Mouse (Mus musculus) bone marrow macrophage, adult 2 months (primary cell): ENCODE results near the gene Gm47841. TPM values are rescaled to one million over a fixed set of nuclear protein-coding genes. Genes with fewer than 3 reads are reported as not detected.
A peak's percentile ranks its signal among the peaks of the same experiment; 100 is the strongest.

Experiments
- H3K27ac ChIP-seq: 2 replicates; pipeline ENCODE4 v1.5.1; 2012; ENCODE audit warnings: low read depth, low read length; ENCODE audit not compliant: insufficient read depth
- H3K4me1 ChIP-seq: 2 replicates; pipeline ENCODE4 v1.6.1; 2012; ENCODE audit warnings: low read length; ENCODE audit not compliant: control insufficient read depth, insufficient read depth
- H3K4me3 ChIP-seq: 2 replicates; pipeline ENCODE4 v1.5.1; 2012; ENCODE audit warnings: mild to moderate bottlenecking, low read length, moderate library complexity; ENCODE audit not compliant: insufficient read depth
- CTCF ChIP-seq: IDR thresholded peaks from 2 replicates; pipeline ENCODE4 v1.5.1; 2012; ENCODE audit warnings: low read depth, mild to moderate bottlenecking, low read length, moderate library complexity
- POLR2A ChIP-seq: IDR thresholded peaks from 2 replicates; pipeline ENCODE4 v1.6.1; 2012; ENCODE audit warnings: mild to moderate bottlenecking, low read depth, low read length, borderline replicate concordance
- polyA plus RNA-seq: library from polyadenylated mRNA; stranded (reverse); fragments of >200 nt; gene quantifications from 2 replicates; pipeline ENCODE4 v1.2.4, GENCODE M21; 2012; ENCODE audit not compliant: missing spikeins, insufficient read depth, insufficient read length

The Gm47841 gene
- polyA plus RNA-seq, 1 experiment = not detected

DNA sequence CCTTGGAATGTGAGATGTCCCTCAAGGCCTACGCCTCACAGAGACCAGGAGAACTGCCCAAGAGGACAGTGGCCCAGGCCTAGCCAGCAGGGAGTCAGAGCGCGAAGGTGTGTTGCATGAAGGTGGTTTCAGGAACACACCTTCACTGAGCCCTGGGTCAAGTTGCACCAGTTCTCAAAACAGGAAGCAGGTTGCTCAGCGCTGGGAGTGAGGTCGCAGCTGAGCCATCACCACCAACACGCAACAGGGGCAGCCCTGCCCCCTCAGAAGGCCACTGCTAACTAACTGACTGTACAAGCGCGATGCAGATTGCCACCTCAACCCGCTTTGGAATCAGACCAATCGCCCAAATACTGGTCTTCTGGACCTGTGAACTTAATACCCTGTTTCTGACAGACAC is 37.3 kb upstream of the Gm47841 start:
- peaks cover 41% of the 10 kb centered on the region for H3K4me1 ChIP-seq
- no peak overlapping the region for H3K27ac ChIP-seq
- TF ChIP-seq CTCF = no peak
- TF ChIP-seq POLR2A = no peak
- H3K4me3 ChIP-seq = no peak overlapping the region

- no peak overlapping the region for H3K27ac ChIP-seq
These were observed 35.0 kb upstream of the Gm47841 start for GRCm38 (mm10) chr15:101082236-101082635.

DNA sequence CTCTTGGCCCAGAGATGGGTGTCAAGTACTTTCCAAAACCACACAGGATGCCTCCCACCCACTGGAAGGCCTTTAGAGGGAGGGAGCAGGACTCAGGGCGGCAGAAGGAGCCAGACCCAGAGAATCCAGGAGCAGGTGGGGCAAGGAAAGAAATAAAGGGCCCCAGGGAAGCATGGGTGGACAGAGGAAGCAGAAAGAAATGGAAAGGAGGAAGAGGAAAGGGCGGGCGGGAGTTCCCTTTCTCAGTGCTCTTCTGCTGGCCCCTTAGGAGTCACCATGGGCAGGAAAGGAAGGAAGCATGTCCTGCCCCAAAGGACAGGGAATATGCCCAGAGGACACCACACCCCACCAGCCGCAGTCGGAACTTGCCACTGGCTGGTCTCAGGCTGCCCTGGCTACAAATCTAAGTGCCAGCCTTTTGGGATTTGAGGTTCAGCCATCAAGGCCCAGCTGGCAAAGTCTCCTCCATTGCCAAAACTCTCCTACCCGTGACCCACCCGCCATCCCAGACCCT is 33.9 kb upstream of the Gm47841 start:
- Histone ChIP-seq H3K27ac (no peak overlapping the region), H3K4me3 (no peak overlapping the region), H3K4me1 (peaks cover 29% of the 10 kb centered on the region)
- TF ChIP-seq POLR2A (no peak), CTCF (no peak)

More at GRCm38 (mm10) chr15:101082236-101082635, 35.0 kb upstream of the Gm47841 start:
- Histone ChIP-seq H3K4me1 (peaks cover 38% of the 10 kb centered on the region), H3K4me3 (no peak overlapping the region)
- TF ChIP-seq CTCF (no peak), POLR2A (no peak)

DNA sequence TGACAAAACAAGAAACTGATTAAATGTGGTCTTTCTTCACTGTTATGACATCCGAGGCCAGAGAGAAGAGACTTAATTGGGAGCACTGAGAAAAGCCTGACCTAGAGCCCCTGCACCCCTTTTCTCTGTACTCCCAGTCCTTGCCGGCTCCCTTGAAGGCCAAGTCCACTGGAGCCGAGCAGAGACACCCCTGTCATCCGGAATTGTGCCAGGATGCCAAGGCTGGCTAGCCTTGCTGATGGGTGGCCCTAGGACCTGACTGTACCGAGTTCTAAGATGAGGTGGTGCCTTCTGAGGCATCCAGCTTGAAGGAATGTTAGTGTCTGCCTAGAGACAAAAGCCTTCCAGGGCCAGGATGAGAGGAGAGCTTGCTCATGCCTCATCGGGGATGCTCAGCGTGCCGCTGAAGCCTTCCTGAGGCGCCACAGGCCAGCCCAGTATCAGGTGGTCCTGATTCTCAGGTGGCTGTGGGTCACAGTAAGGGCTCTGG is 32.9 kb upstream of the Gm47841 start:
- no peak overlapping the region for H3K27ac ChIP-seq
- TF ChIP-seq POLR2A = no peak
- TF ChIP-seq CTCF = no peak

DNA sequence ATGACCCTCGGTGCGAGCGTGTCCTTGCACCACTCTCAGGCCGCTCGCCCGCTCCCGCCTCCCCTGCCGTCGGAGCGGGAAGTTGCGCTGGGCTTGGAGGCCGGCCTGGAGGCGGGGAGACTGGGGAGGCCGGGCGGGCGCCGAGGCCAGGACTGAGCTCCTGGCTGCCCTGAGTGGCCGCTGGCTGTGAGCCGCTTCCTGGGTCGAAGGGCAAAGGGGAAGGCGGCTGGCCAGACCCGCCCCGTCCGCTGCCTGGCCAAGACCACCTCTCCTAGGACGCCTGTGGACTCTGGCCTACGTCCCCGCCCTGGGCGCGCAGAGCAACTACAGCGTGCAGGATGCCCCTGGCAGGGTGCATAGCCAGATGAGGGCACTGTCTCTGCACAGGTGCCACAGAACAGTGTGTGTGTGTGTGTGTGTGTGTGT is 31.5 kb upstream of the Gm47841 start:
- Histone ChIP-seq H3K27ac (peak overlapping the region; percentile 88), H3K4me1 (peaks cover 24% of the 10 kb centered on the region), H3K4me3 (peak overlapping the region; percentile 66)
- TF ChIP-seq CTCF (no peak), POLR2A (no peak)

More for the DNA sequence above, 32.9 kb upstream of the Gm47841 start:
- peaks cover 29% of the 10 kb centered on the region for H3K4me1 ChIP-seq
- no peak overlapping the region for H3K4me3 ChIP-seq

GRCm38 (mm10) chr15:101077813-101078730 is 30.9 kb upstream of the Gm47841 start, which contains the start of gene Fignl2:
TSS of gene Fignl2 (minus strand) at chr15:101078567.
- Histone ChIP-seq H3K4me3 (peak within 1 kb of the TSS; percentile 69), H3K27ac (peak within 1 kb of the TSS; percentile 88), H3K4me1 (peaks cover 24% of the 10 kb centered on the region)
- TF ChIP-seq POLR2A (no peak), CTCF (no peak)

GRCm38 (mm10) chr15:101077001-101077812 is 30.0 kb upstream of the Gm47841 start:
- TF ChIP-seq POLR2A = no peak

DNA sequence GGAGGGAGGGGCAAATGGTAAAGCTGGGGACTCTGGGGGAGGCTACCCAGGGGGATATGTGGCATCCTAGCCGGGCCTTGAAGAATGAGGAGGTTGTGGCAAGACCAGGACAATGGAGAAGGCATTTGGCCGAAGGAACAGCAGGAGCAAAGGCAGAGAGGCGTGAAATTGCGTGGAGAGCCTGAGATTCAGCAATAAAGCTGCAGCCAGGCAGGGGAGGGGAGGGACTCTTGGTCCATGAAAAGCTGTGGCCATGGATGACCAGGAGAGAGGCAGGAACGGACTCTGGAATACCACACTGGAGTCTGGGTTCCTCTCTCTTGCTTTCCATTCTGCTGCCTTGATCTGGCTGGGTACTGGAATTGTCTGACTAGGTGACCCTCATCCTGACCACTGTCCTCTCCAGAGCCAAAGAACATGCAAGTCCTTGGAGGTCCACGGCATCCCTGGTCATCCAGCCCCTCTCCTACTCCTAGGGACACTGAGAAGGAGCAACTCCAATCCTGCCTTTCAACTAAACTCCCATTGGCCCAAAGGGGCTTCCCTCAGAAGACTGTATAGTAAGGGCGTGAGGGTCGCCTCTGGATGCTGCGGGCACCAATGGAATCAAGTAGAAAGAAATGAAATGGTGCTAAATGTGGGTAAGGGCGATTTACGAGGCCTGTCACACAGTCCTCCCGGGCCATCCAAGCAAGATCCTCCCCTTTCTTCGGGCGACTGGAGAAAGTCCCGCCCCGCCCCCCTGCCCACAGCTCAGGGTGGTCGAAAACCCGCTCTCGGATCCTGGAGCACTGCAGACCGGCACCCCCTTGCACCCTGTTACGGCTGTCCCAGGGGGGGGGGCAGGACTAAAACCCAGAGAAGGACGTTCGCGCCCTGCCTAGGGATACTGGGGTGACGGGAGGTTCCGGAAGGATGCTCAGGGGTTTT is 29.1 kb upstream of the Gm47841 start:
- Histone ChIP-seq H3K4me1 (peaks cover 12% of the 10 kb centered on the region), H3K4me3 (no peak overlapping the region), H3K27ac (no peak overlapping the region)
- no peak for TF ChIP-seq POLR2A
- TF ChIP-seq CTCF = no peak

More at GRCm38 (mm10) chr15:101077001-101077812, 30.0 kb upstream of the Gm47841 start:
- no peak overlapping the region for H3K27ac ChIP-seq
- peak overlapping the region; percentile 69 for H3K4me3 ChIP-seq
- peaks cover 18% of the 10 kb centered on the region for H3K4me1 ChIP-seq
